Mouse (Mus musculus) limb, embryonic 11.5 days (tissue): ENCODE data around the gene Tmem168. TPM values are rescaled to one million over a fixed set of nuclear protein-coding genes. Genes with fewer than 3 reads are reported as not detected.

ENCODE experiments used
- ATAC-seq: fragments of 200-750 bp; cut with Nextera tagmentation; 2 replicates; pipeline ENCODE4 v1.8.0; 2017; ENCODE audit warnings: low read depth; ENCODE audit not compliant: insufficient number of reproducible peaks, low FRiP score, low TSS enrichment
- DNase-seq: peaks from one replicate; pipeline ENCODE4 v3.0.0-alpha.2; 2015; ENCODE audit warnings: low spot score
- H3K27ac ChIP-seq: fragments of 300-500 bp; sonication (generic); replicated peaks from 2 replicates; pipeline ENCODE4 v1.5.1; 2014; ENCODE audit warnings: low read depth, mild to moderate bottlenecking, low read length
- H3K27me3 ChIP-seq: fragments of 300-500 bp; sonication (generic); 2 replicates; pipeline ENCODE4 v1.6.1; 2014; ENCODE audit warnings: mild to moderate bottlenecking, low read length, mixed read lengths; ENCODE audit not compliant: control insufficient read depth, insufficient read depth
- H3K36me3 ChIP-seq: fragments of 300-500 bp; sonication (generic); 2 replicates; pipeline ENCODE4 v1.6.1; 2014; ENCODE audit warnings: mild to moderate bottlenecking, low read length, moderate library complexity, mixed read lengths; ENCODE audit not compliant: control insufficient read depth, insufficient read depth
- H3K4me1 ChIP-seq: fragments of 300-500 bp; sonication (generic); 2 replicates; pipeline ENCODE4 v1.6.1; 2014; ENCODE audit warnings: low read length, mixed read lengths; ENCODE audit not compliant: control insufficient read depth, insufficient read depth
- H3K4me2 ChIP-seq: fragments of 300-500 bp; sonication (generic); 2 replicates; pipeline ENCODE4 v1.6.1; 2014; ENCODE audit warnings: low read depth, mild to moderate bottlenecking, moderate library complexity; ENCODE audit not compliant: severe bottlenecking
- H3K4me3 ChIP-seq: fragments of 300-500 bp; sonication (generic); 2 replicates; pipeline ENCODE4 v1.5.1; 2014; ENCODE audit warnings: low read depth, low read length
- H3K9ac ChIP-seq: fragments of 300-500 bp; sonication (generic); 2 replicates; pipeline ENCODE4 v1.6.1; 2014; ENCODE audit warnings: mild to moderate bottlenecking, low read length
- H3K9me3 ChIP-seq: fragments of 300-500 bp; sonication (generic); 2 replicates; pipeline ENCODE4 v1.6.1; 2016; ENCODE audit warnings: low read length; ENCODE audit not compliant: control insufficient read depth
- WGBS: fragments of 180-500 bp; shearing (Covaris S2); extraction: QIAGEN DNeasy Blood & Tissue Kit; methylation state at CpG from one replicate; pipeline ENCODE4 v1.1.7; 2014; 5-methylcytosine and 5-hydroxymethylcytosine counted together
- polyA plus RNA-seq: library from polyadenylated mRNA; unstranded; fragments of >200 nt; fragmentation: Nextera tagmentation; extraction: Ambion mirVana; gene quantifications from 2 replicates; pipeline ENCODE4 v1.2.1, GENCODE M21; 2014

The Tmem168 gene
- polyA plus RNA-seq, 1 experiment from 2014 or later = 37.6 TPM

GRCm38 (mm10) chr6:13565734-13566133 lies 42.2 kb downstream of the Tmem168 start:
- ATAC-seq (no peak), DNase-seq (no peak)

DNA sequence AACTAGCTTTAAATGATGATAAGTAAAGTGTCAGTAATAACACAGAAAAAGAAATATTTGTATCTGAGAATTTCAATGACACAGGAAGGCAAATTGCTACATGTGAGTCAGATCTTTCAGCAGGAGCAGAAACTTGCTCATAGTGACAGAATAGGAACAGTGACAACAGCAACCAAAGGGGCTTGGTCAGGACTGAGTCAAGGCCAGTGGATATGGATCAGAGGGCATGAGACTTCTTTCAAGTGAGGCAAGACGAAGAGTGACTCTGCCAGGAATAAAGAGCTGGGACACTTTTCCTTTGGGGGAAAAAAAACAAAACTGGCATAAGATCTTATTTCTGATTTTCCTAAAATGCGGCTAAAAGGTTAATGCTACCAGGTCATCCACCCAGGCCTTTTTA lies 52.6 kb downstream of the Tmem168 start:
- no peak overlapping the region for H3K4me3 ChIP-seq
- 83% methylated on average over 2 of the region's 2 CpGs for WGBS
- H3K4me1 ChIP-seq = no peaks in the 10 kb centered on the region
- no peak for DNase-seq
- no peaks in the 10 kb centered on the region for H3K9me3 ChIP-seq
- H3K4me2 ChIP-seq = no peak overlapping the region
- no peaks in the 10 kb centered on the region for H3K36me3 ChIP-seq
- no peaks in the 10 kb centered on the region for H3K27me3 ChIP-seq
- no peak for ATAC-seq
- no peak overlapping the region for H3K27ac ChIP-seq
- no peak overlapping the region for H3K9ac ChIP-seq

More at GRCm38 (mm10) chr6:13565734-13566133, 42.2 kb downstream of the Tmem168 start:
- Histone ChIP-seq H3K36me3 (no peaks in the 10 kb centered on the region), H3K27me3 (no peaks in the 10 kb centered on the region), H3K27ac (no peak overlapping the region), H3K9me3 (no peaks in the 10 kb centered on the region), H3K4me3 (no peak overlapping the region), H3K4me1 (no peaks in the 10 kb centered on the region), H3K9ac (no peak overlapping the region), H3K4me2 (no peak overlapping the region)
- 88% methylated on average over 1 of the region's 1 CpGs for WGBS

- Histone ChIP-seq H3K4me2 (no peak overlapping the region), H3K9me3 (no peaks in the 10 kb centered on the region), H3K36me3 (no peaks in the 10 kb centered on the region), H3K4me1 (no peaks in the 10 kb centered on the region), H3K27me3 (no peaks in the 10 kb centered on the region), H3K4me3 (no peak overlapping the region), H3K9ac (no peak overlapping the region), H3K27ac (no peak overlapping the region)
- DNase-seq (no peak), ATAC-seq (no peak)
- WGBS = 94% methylated on average over 3 of the region's 3 CpGs
Measured at GRCm38 (mm10) chr6:13541761-13542160, 66.1 kb downstream of the Tmem168 start.

DNA sequence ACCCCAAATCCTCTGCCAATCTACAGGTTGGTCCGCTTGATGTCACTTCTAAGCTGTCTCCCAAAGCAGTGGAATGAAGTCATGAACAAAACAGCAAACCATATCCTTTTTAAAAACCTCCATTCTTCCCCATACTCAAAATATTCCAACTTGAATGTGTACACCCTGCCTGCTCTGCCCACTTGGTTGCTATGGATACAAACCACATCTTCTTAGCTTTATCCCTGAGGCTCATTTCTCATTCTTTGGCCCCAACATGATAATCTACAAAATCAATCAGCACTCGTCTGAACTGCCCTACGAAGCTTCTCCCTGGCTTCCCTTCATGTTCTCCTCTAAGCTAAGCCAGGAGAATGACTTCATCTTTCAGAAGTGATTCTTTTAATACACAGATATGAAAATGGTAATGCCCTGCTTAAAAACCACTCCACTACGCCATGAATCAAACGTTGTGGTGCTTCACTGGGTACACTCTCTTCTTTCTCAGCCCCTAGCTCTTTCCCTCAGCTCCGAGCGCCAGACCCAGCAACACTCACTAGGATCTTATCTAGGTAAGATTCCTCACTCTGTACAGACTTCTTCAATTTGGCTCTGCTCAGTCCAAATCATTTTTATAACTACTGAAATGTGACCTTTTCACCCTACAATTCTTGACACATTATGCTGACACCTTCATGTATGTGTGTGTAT lies 70.5 kb downstream of the Tmem168 start:
- Histone ChIP-seq H3K36me3 (no peaks in the 10 kb centered on the region), H3K9ac (no peak overlapping the region), H3K4me1 (no peaks in the 10 kb centered on the region), H3K4me2 (no peak overlapping the region), H3K9me3 (no peaks in the 10 kb centered on the region), H3K27me3 (no peaks in the 10 kb centered on the region), H3K27ac (no peak overlapping the region), H3K4me3 (no peak overlapping the region)
- no peak for ATAC-seq
- 86% methylated on average over 7 of the region's 7 CpGs for WGBS
- DNase-seq = no peak

Other genes with a start within 250 kb of the Tmem168 start
- gene Bmt2, start 69.9 kb upstream of the Tmem168 start, polyA plus RNA-seq = 23.5 and 23.8 TPM in 2 replicates
- gene Gpr85, start 231.8 kb upstream of the Tmem168 start, polyA plus RNA-seq = 2.9 and 3.4 TPM in 2 replicates